Mouse (Mus musculus) lung, embryonic 14.5 days (tissue): ENCODE data around the gene Fau. TPM values are rescaled to one million over a fixed set of nuclear protein-coding genes. Genes with fewer than 3 reads are reported as not detected.

Source experiments
- ATAC-seq: fragments of 200-750 bp; cut with Nextera tagmentation; 2 replicates; pipeline ENCODE4 v1.8.0; 2017; ENCODE audit warnings: mild to moderate bottlenecking, moderate TSS enrichment, moderate library complexity; ENCODE audit not compliant: insufficient read depth
- DNase-seq: peaks from one replicate; pipeline ENCODE4 v3.0.0-alpha.2; 2015
- H3K27ac ChIP-seq: fragments of 300-500 bp; sonication (generic); 2 replicates; pipeline ENCODE4 v1.5.1; 2014; ENCODE audit warnings: low read depth, mild to moderate bottlenecking, moderate library complexity
- H3K27me3 ChIP-seq: fragments of 300-500 bp; sonication (generic); 2 replicates; pipeline ENCODE4 v1.6.1; 2014; ENCODE audit warnings: low read length, control low read depth; ENCODE audit not compliant: insufficient read depth
- H3K36me3 ChIP-seq: fragments of 300-500 bp; sonication (generic); 2 replicates; pipeline ENCODE4 v1.6.1; 2014; ENCODE audit warnings: control low read depth; ENCODE audit not compliant: insufficient read depth
- H3K4me1 ChIP-seq: fragments of 300-500 bp; sonication (generic); 2 replicates; pipeline ENCODE4 v1.6.1; 2014; ENCODE audit warnings: antibody characterized with exemption, control low read depth; ENCODE audit not compliant: insufficient read depth
- H3K4me2 ChIP-seq: fragments of 300-500 bp; sonication (generic); 2 replicates; pipeline ENCODE4 v1.6.1; 2014; ENCODE audit warnings: mild to moderate bottlenecking
- H3K4me3 ChIP-seq: fragments of 300-500 bp; sonication (generic); 2 replicates; pipeline ENCODE4 v1.5.1; 2014; ENCODE audit warnings: low read depth, low read length
- H3K9ac ChIP-seq: fragments of 300-500 bp; sonication (generic); 2 replicates; pipeline ENCODE4 v1.6.1; 2014
- H3K9me3 ChIP-seq: fragments of 300-500 bp; sonication (generic); 2 replicates; pipeline ENCODE4 v1.6.1; 2016; ENCODE audit warnings: low read depth, low read length, control low read depth
- CTCF ChIP-seq: IDR thresholded peaks from 2 replicates; pipeline ENCODE4 v1.5.1; 2016; ENCODE audit warnings: antibody characterized with exemption, low read depth
- WGBS: fragments of 180-500 bp; shearing (Covaris S2); extraction: QIAGEN DNeasy Blood & Tissue Kit; methylation state at CpG from one replicate; pipeline ENCODE4 v1.1.7; 2014; 5-methylcytosine and 5-hydroxymethylcytosine counted together
- polyA plus RNA-seq: library from polyadenylated mRNA; unstranded; fragments of >200 nt; fragmentation: Nextera tagmentation; extraction: Ambion mirVana; gene quantifications from 2 replicates; pipeline ENCODE4 v1.2.1, GENCODE M21; 2014

Fau gene
- polyA plus RNA-seq, 1 experiment from 2014 or later: 825 TPM

- no peaks in the 10 kb centered on the region for H3K27me3 ChIP-seq
- ATAC-seq: no peak
- no peak overlapping the region for H3K27ac ChIP-seq
- H3K36me3 ChIP-seq: no peaks in the 10 kb centered on the region
- H3K4me2 ChIP-seq: no peak overlapping the region
- TF ChIP-seq CTCF: peak; percentile 88
- no peak overlapping the region for H3K9ac ChIP-seq
- no peak overlapping the region for H3K4me3 ChIP-seq
- H3K4me1 ChIP-seq: no peaks in the 10 kb centered on the region
- WGBS: 28% methylated on average over 15 of the region's 15 CpGs
- peak; percentile 96 for DNase-seq
- no peaks in the 10 kb centered on the region for H3K9me3 ChIP-seq
Measured at GRCm38 (mm10) chr19:6018142-6019089, 39.2 kb upstream of the Fau start.

GRCm38 (mm10) chr19:6020276-6020675, 37.4 kb upstream of the Fau start:
- DNase-seq (no peak), ATAC-seq (no peak)
- 43% methylated on average over 3 of the region's 3 CpGs for WGBS
- H3K4me3 ChIP-seq: no peak overlapping the region
- H3K27ac ChIP-seq: no peak overlapping the region
- H3K36me3 ChIP-seq: no peaks in the 10 kb centered on the region
- no peak overlapping the region for H3K9ac ChIP-seq
- H3K27me3 ChIP-seq: no peaks in the 10 kb centered on the region
- 0 out of 2 replicates have a peak, but pooled peaks have one; percentile 18 for TF ChIP-seq CTCF
- H3K4me2 ChIP-seq: no peak overlapping the region
- H3K9me3 ChIP-seq: no peaks in the 10 kb centered on the region
- H3K4me1 ChIP-seq: no peaks in the 10 kb centered on the region

- peak; percentile 17 for DNase-seq
- no peaks in the 10 kb centered on the region for H3K9me3 ChIP-seq
- TF ChIP-seq CTCF: no peak
- no peak overlapping the region for H3K4me3 ChIP-seq
- peak overlapping the region; percentile 36; the same call in 1 of the 2 replicates for H3K27ac ChIP-seq
- no peak for ATAC-seq
- WGBS: 38% methylated on average over 8 of the region's 8 CpGs
- no peaks in the 10 kb centered on the region for H3K27me3 ChIP-seq
- H3K4me2 ChIP-seq: 0 out of 2 replicates have a peak overlapping the region, but pooled peaks have one; percentile 3
- H3K4me1 ChIP-seq: no peaks in the 10 kb centered on the region
- no peaks in the 10 kb centered on the region for H3K36me3 ChIP-seq
- H3K9ac ChIP-seq: no peak overlapping the region
Measured at GRCm38 (mm10) chr19:6023059-6023458, 34.6 kb upstream of the Fau start.

GRCm38 (mm10) chr19:6023930-6024329, 33.7 kb upstream of the Fau start:
- TF ChIP-seq CTCF: no peak
- no peaks in the 10 kb centered on the region for H3K27me3 ChIP-seq
- H3K9ac ChIP-seq: no peak overlapping the region
- DNase-seq: no peak
- no peaks in the 10 kb centered on the region for H3K9me3 ChIP-seq
- H3K4me2 ChIP-seq: no peak overlapping the region
- no peak overlapping the region for H3K27ac ChIP-seq
- ATAC-seq: no peak
- no peaks in the 10 kb centered on the region for H3K36me3 ChIP-seq
- WGBS: 65% methylated on average over 7 of the region's 7 CpGs
- no peaks in the 10 kb centered on the region for H3K4me1 ChIP-seq
- H3K4me3 ChIP-seq: no peak overlapping the region

- WGBS: 67% methylated on average over 6 of the region's 6 CpGs
- no peak for ATAC-seq
- H3K4me3 ChIP-seq: no peak overlapping the region
Measured at GRCm38 (mm10) chr19:6028991-6029390, 28.7 kb upstream of the Fau start.

GRCm38 (mm10) chr19:6029426-6029825, 28.2 kb upstream of the Fau start:
- Histone ChIP-seq H3K27me3 (no peaks in the 10 kb centered on the region), H3K27ac (no peak overlapping the region), H3K4me2 (no peak overlapping the region), H3K36me3 (no peaks in the 10 kb centered on the region), H3K4me3 (no peak overlapping the region), H3K9ac (no peak overlapping the region), H3K9me3 (no peaks in the 10 kb centered on the region), H3K4me1 (no peaks in the 10 kb centered on the region)
- TF ChIP-seq CTCF: no peak
- DNase-seq (no peak), ATAC-seq (no peak)
- WGBS: 76% methylated on average over 9 of the region's 9 CpGs

More at GRCm38 (mm10) chr19:6028991-6029390, 28.7 kb upstream of the Fau start:
- Histone ChIP-seq H3K4me1 (no peaks in the 10 kb centered on the region), H3K27ac (no peak overlapping the region), H3K9ac (no peak overlapping the region), H3K9me3 (no peaks in the 10 kb centered on the region), H3K4me2 (no peak overlapping the region), H3K27me3 (no peaks in the 10 kb centered on the region), H3K36me3 (no peaks in the 10 kb centered on the region)
- no peak for TF ChIP-seq CTCF
- no peak for DNase-seq

GRCm38 (mm10) chr19:6030520-6031280, 26.9 kb upstream of the Fau start:
- Histone ChIP-seq H3K27ac (no peak overlapping the region), H3K4me2 (no peak overlapping the region), H3K36me3 (no peaks in the 10 kb centered on the region), H3K4me1 (no peaks in the 10 kb centered on the region), H3K9ac (no peak overlapping the region; the same call in 1 of the 2 replicates), H3K27me3 (no peaks in the 10 kb centered on the region), H3K9me3 (no peaks in the 10 kb centered on the region), H3K4me3 (no peak overlapping the region)
- DNase-seq (no peak), ATAC-seq (no peak)
- WGBS: 65% methylated on average over 14 of the region's 14 CpGs
- no peak for TF ChIP-seq CTCF
